ENCODE assay signal across 8 mouse cellular contexts in the genomic region with DNA sequence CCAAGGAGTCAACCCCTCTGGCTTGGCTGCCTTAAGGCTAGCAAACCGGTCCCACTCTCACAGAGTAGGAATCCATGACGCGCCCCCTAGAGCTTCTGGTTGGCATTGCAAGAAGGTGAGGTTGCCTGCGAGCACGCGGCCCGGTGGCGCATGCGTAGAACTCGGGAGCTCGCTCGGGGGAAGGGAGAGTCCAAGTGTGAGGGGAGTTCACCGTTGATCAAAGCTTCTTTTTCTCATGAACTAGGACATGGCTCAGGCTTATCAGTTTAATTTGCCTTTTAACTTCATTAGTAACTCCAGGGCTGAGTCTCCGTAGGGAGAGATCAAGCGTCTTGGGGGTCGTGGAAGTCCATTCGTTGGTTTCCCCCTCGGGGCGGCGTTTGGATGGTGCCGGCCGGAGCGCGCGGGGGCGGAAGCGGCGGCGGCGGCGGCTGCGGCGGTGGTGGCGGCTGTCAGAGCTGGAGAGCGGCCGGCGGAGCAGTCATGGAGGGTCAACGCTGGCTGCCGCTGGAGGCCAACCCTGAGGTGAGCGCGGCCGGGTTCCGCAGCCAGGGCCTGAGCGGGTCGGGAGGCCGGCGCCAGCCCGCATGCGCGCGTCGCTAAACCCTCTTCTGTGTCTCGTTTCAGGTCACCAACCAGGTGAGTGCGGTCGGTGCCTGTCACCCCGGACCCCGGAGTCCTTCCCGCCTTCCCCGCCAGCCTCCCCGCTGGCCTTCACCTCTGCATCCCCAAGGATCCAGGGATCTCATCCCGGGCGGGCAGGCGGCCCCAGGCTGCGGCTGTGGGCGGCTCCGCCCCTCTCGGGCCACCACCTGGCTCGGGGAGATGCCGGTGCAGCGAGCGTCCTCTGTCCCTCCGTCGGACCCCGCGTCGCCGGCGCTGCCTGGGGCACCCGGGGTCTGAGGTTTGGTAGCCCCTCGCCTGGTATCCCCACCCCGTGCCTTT. TPM values are rescaled to one million over a fixed set of nuclear protein-coding genes. Genes with fewer than 3 reads are reported as not detected.
DNase-seq lines count a peak whose midpoint lies in the region; ATAC-seq and TF ChIP-seq lines count a peak whose summit lies in the region.

Gene Uchl3, plus strand, starts transcription at position 387 of the 945 bp plus-strand sequence.

- TF ChIP-seq CTCF in liver, embryonic 14.5 days (IDR thresholded peaks at IDR 0.05; ENCODE audit: low read depth) = peak; percentile 99
- peak; percentile 97 for TF ChIP-seq CTCF in stomach, postnatal 0 days (IDR thresholded peaks at IDR 0.05; ENCODE audit: low read depth)

- under 1% methylated on average over 78 of the region's 81 CpGs for WGBS in forebrain, embryonic 10.5 days
- under 1% methylated on average over 72 of the region's 81 CpGs for WGBS in heart, embryonic 15.5 days
- WGBS in liver, embryonic 14.5 days (ENCODE audit: insufficient replicate concordance) = under 1% methylated on average over 74 of the region's 81 CpGs
- under 1% methylated on average over 71 of the region's 81 CpGs for WGBS in neural tube, embryonic 11.5 days
- WGBS in stomach, postnatal 0 days = under 1% methylated on average over 76 of the region's 81 CpGs

- no peaks in the 10 kb centered on the region for H3K9me3 ChIP-seq in forebrain, embryonic 10.5 days
- H3K9me3 ChIP-seq in heart, embryonic 15.5 days (replicated peaks) = no peaks in the 10 kb centered on the region
- H3K9me3 ChIP-seq in liver, embryonic 14.5 days (ENCODE audit: control insufficient read depth, low read length) = no peaks in the 10 kb centered on the region
- H3K9me3 ChIP-seq in neural tube, embryonic 11.5 days (ENCODE audit: control insufficient read depth, low read length) = no peaks in the 10 kb centered on the region
- no peaks in the 10 kb centered on the region for H3K9me3 ChIP-seq in stomach, postnatal 0 days (ENCODE audit: control insufficient read depth, low read length)

- H3K4me3 ChIP-seq in forebrain, embryonic 10.5 days = peak within 1 kb of the TSS; percentile 99
- H3K4me3 ChIP-seq in heart, embryonic 15.5 days = peak within 1 kb of the TSS; percentile 99
- peak within 1 kb of the TSS; percentile 82 to 90 for H3K4me3 ChIP-seq in liver, embryonic 14.5 days (ENCODE audit: insufficient read depth in 1 of 2, low read depth in 2 of 2, low read length in 2 of 2)
- peak within 1 kb of the TSS; percentile 98 for H3K4me3 ChIP-seq in neural tube, embryonic 11.5 days (ENCODE audit: low read depth, low read length)
- H3K4me3 ChIP-seq in stomach, postnatal 0 days (ENCODE audit: low read depth, low read length) = peak within 1 kb of the TSS; percentile 96

- peak within 1 kb of the TSS; percentile 90 for H3K9ac ChIP-seq in heart, embryonic 15.5 days
- H3K9ac ChIP-seq in liver, embryonic 14.5 days (replicated peaks) = peak within 1 kb of the TSS; percentile 82
- H3K9ac ChIP-seq in neural tube, embryonic 11.5 days (ENCODE audit: low read length) = peak within 1 kb of the TSS; percentile 84
- H3K9ac ChIP-seq in stomach, postnatal 0 days (ENCODE audit: low read length) = peak within 1 kb of the TSS; percentile 79

- peak; percentile 85 for ATAC-seq in CD4-positive, CD25-positive, alpha-beta regulatory T cell, adult 4 months
- ATAC-seq in heart, embryonic 15.5 days (replicated peaks; ENCODE audit: insufficient number of reproducible peaks, insufficient read depth, low FRiP score, low read depth) = peak; percentile 86
- ATAC-seq in liver, embryonic 14.5 days (ENCODE audit: insufficient read depth) = peak; percentile 92
- peak; percentile 92 for ATAC-seq in neural tube, embryonic 11.5 days (ENCODE audit: insufficient read depth, low FRiP score, low TSS enrichment)
- peak; percentile 93 for ATAC-seq in stomach, postnatal 0 days (ENCODE audit: low FRiP score, low TSS enrichment)

- H3K27ac ChIP-seq in forebrain, embryonic 10.5 days = peak within 1 kb of the TSS; percentile 98
- H3K27ac ChIP-seq in heart, embryonic 15.5 days = peak within 1 kb of the TSS; percentile 64
- no peak within 1 kb of the TSS for H3K27ac ChIP-seq in liver, embryonic 14.5 days
- no peak within 1 kb of the TSS; the same call in 1 of the 2 replicates for H3K27ac ChIP-seq in neural tube, embryonic 11.5 days (ENCODE audit: low read depth, low read length)
- peak within 1 kb of the TSS; percentile 79 for H3K27ac ChIP-seq in stomach, postnatal 0 days (replicated peaks)

- peak within 1 kb of the TSS; percentile 96 for H3K4me2 ChIP-seq in heart, embryonic 15.5 days
- H3K4me2 ChIP-seq in liver, embryonic 14.5 days (ENCODE audit: low read depth) = peak within 1 kb of the TSS; percentile 91
- H3K4me2 ChIP-seq in neural tube, embryonic 11.5 days (ENCODE audit: low read depth) = peak within 1 kb of the TSS; percentile 93
- peak within 1 kb of the TSS; percentile 97 for H3K4me2 ChIP-seq in stomach, postnatal 0 days (replicated peaks; ENCODE audit: low read depth)

- TF ChIP-seq EP300 in liver, embryonic 14.5 days (IDR thresholded peaks at IDR 0.05; ENCODE audit: low read depth) = no peak
- peak; percentile 49 for TF ChIP-seq EP300 in stomach, postnatal 0 days (optimal IDR thresholded peaks at IDR 0.05)

- H3K36me3 ChIP-seq in forebrain, embryonic 10.5 days (replicated peaks) = peaks cover 4% of the 10 kb centered on the region
- H3K36me3 ChIP-seq in heart, embryonic 15.5 days = no peaks in the 10 kb centered on the region
- H3K36me3 ChIP-seq in liver, embryonic 14.5 days (replicated peaks; ENCODE audit: control insufficient read depth, insufficient read depth, low read depth) = no peaks in the 10 kb centered on the region
- H3K36me3 ChIP-seq in neural tube, embryonic 11.5 days (ENCODE audit: control insufficient read depth, insufficient read depth, low read length) = no peaks in the 10 kb centered on the region
- no peaks in the 10 kb centered on the region for H3K36me3 ChIP-seq in stomach, postnatal 0 days (ENCODE audit: control insufficient read depth, insufficient read depth, low read length)

- H3K4me1 ChIP-seq in forebrain, embryonic 10.5 days = peaks cover 10% of the 10 kb centered on the region
- H3K4me1 ChIP-seq in heart, embryonic 15.5 days (replicated peaks) = peaks cover 7% of the 10 kb centered on the region
- H3K4me1 ChIP-seq in liver, embryonic 14.5 days (replicated peaks; ENCODE audit: control insufficient read depth in 2 of 2, insufficient read depth in 2 of 2, low read length in 1 of 2) = peaks cover 5 to 6% of the 10 kb centered on the region in 2 experiments; a peak in 2 of 4 replicates
- peaks cover 4% of the 10 kb centered on the region; the same call in 1 of the 2 replicates for H3K4me1 ChIP-seq in neural tube, embryonic 11.5 days (ENCODE audit: control insufficient read depth, insufficient read depth, low read length)
- H3K4me1 ChIP-seq in stomach, postnatal 0 days (replicated peaks; ENCODE audit: control insufficient read depth, insufficient read depth) = no peaks in the 10 kb centered on the region

- no peaks in the 10 kb centered on the region for H3K27me3 ChIP-seq in forebrain, embryonic 10.5 days (ENCODE audit: poor library complexity, severe bottlenecking)
- no peaks in the 10 kb centered on the region for H3K27me3 ChIP-seq in heart, embryonic 15.5 days
- H3K27me3 ChIP-seq in liver, embryonic 14.5 days (ENCODE audit: control insufficient read depth, insufficient read depth, low read length) = no peaks in the 10 kb centered on the region; the same call in 1 of the 2 replicates
- H3K27me3 ChIP-seq in neural tube, embryonic 11.5 days (ENCODE audit: control insufficient read depth, insufficient read depth, low read length) = no peaks in the 10 kb centered on the region
- H3K27me3 ChIP-seq in stomach, postnatal 0 days (ENCODE audit: control insufficient read depth, insufficient read depth, low read length) = no peaks in the 10 kb centered on the region

- DNase-seq in c-Kit-negative CD71-positive TER-119-positive erythroid progenitor cells, embryonic 14.5 days (ENCODE audit: low read depth, low spot score) = peak; percentile 92
- DNase-seq in forebrain, embryonic 10.5 days (ENCODE audit: extremely low spot score, low spot score) = peak; percentile 97
- DNase-seq in kidney, postnatal 25 days = peak; percentile 95 to 99
- DNase-seq in liver, embryonic 14.5 days (ENCODE audit: low read depth in 3 of 3, low spot score in 3 of 3) = peak; percentile 82 to 87 (median 84)
- DNase-seq in neural tube, embryonic 11.5 days (ENCODE audit: low spot score) = peak; percentile 98
- peak; percentile 97 for DNase-seq in stomach, postnatal 0 days (ENCODE audit: low spot score)

RNA-seq across cellular contexts. Expression of gene Uchl3, which starts in this region (rescaled TPM):
- polyA plus RNA-seq in CD4-positive, CD25-positive, alpha-beta regulatory T cell, adult 4 months (2017; shearing (Covaris generic)) = 10 to 100 TPM; 69.7 to 70.2 TPM
- 200 and 211 TPM in 2 replicates for polyA plus RNA-seq in forebrain, embryonic 10.5 days (2016; fragmentation: Nextera tagmentation; extraction: Ambion mirVana)
- 76.9 and 78.9 TPM in 2 replicates for polyA plus RNA-seq in heart, embryonic 15.5 days (2015; fragmentation: Nextera tagmentation; extraction: Ambion mirVana)
- 19.4 and 33.9 TPM in 2 replicates for polyA plus RNA-seq in liver, embryonic 14.5 days (2012; rRNA removed)
- 73.0 and 80.6 TPM in 2 replicates for polyA plus RNA-seq in liver, embryonic 14.5 days (2014; fragmentation: Nextera tagmentation; extraction: Ambion mirVana)
- 172 and 175 TPM in 2 replicates for polyA plus RNA-seq in neural tube, embryonic 11.5 days (2014; fragmentation: Nextera tagmentation; extraction: Ambion mirVana)
- 187 and 189 TPM in 2 replicates for polyA plus RNA-seq in stomach, postnatal 0 days (2015; fragmentation: Nextera tagmentation; extraction: Ambion mirVana)

Comparison
In these comparisons a context has a peak if more than half of its experiments do, and no peak if none do; other contexts are left out.
1. H3K27ac ChIP-seq: peak in forebrain, embryonic 10.5 days (single experiment), heart, embryonic 15.5 days (single experiment) and stomach, postnatal 0 days (single experiment); none in liver, embryonic 14.5 days (single experiment) and neural tube, embryonic 11.5 days (single experiment).
2. Peak in every context shown above with its lines, with median percentiles within 50 percentile points of each other: ATAC-seq, DNase-seq, H3K4me3 ChIP-seq, H3K4me2 ChIP-seq and H3K9ac ChIP-seq.